Mouse (Mus musculus): ENCODE measurements around the gene Slc25a18. TPM values are rescaled to one million over a fixed set of nuclear protein-coding genes. Genes with fewer than 3 reads are reported as not detected.

The Slc25a18 gene
- not detected for polyA plus RNA-seq (2014; fragmentation: Illumina TruSeq; extraction: RNeasy Lipid Tissue Mini Kit (QIAGEN cat#74804); ENCODE audit: low replicate concordance)

GRCm38 (mm10) chr6:120773149-120773628 is at the start of gene Slc25a18:
Slc25a18 (plus strand) TSS chr6:120773578.

GRCm38 (mm10) chr6:120822307-120822928 is 49.0 kb downstream of the Slc25a18 start, which contains the start of gene Atp6v1e1:
Atp6v1e1 (minus strand) TSS chr6:120822793.

GRCm38 (mm10) chr6:120835474-120836374 is 62.3 kb downstream of the Slc25a18 start, which contains the start of gene Bcl2l13:
Bcl2l13 (plus strand) TSS chr6:120836212.

Other genes starting within 250 kb of the Slc25a18 start
- gene Hdhd5, start 242.3 kb upstream of the Slc25a18 start, polyA plus RNA-seq (2014; fragmentation: Illumina TruSeq; extraction: RNeasy Lipid Tissue Mini Kit (QIAGEN cat#74804); ENCODE audit: low replicate concordance): 5.4 TPM
- gene Cecr2, start 107.2 kb upstream of the Slc25a18 start, polyA plus RNA-seq (2014; fragmentation: Illumina TruSeq; extraction: RNeasy Lipid Tissue Mini Kit (QIAGEN cat#74804); ENCODE audit: low replicate concordance): 0.26 TPM
- gene Atp6v1e1, start 49.2 kb downstream of the Slc25a18 start, polyA plus RNA-seq (2014; fragmentation: Illumina TruSeq; extraction: RNeasy Lipid Tissue Mini Kit (QIAGEN cat#74804); ENCODE audit: low replicate concordance): 318 TPM
- 6.6 TPM for gene Bcl2l13, start 62.6 kb downstream of the Slc25a18 start, polyA plus RNA-seq (2014; fragmentation: Illumina TruSeq; extraction: RNeasy Lipid Tissue Mini Kit (QIAGEN cat#74804); ENCODE audit: low replicate concordance)
- gene Bid, start 143.3 kb downstream of the Slc25a18 start, polyA plus RNA-seq (2014; fragmentation: Illumina TruSeq; extraction: RNeasy Lipid Tissue Mini Kit (QIAGEN cat#74804); ENCODE audit: low replicate concordance): 6.2 TPM

Data from small intestine, adult 10 weeks (tissue).